Mouse (Mus musculus): ENCODE measurements around the gene Arid1a.
A peak's percentile ranks its signal among the peaks of the same experiment; 100 is the strongest.

Gene Arid1a

GRCm38 (mm10) chr4:133730122-133730521 lies 26.4 kb downstream of the Arid1a start:
- no peak for DNase-seq (ENCODE audit: low spot score)

- DNase-seq (ENCODE audit: low spot score) = peak; percentile 92
Measured at GRCm38 (mm10) chr4:133729541-133730093, 27.0 kb downstream of the Arid1a start.

GRCm38 (mm10) chr4:133729007-133729406 lies 27.6 kb downstream of the Arid1a start:
- DNase-seq (ENCODE audit: low spot score) = no peak

GRCm38 (mm10) chr4:133728256-133728655 lies 28.3 kb downstream of the Arid1a start:
- DNase-seq (ENCODE audit: low spot score) = no peak

- DNase-seq (ENCODE audit: low spot score) = no peak
Measured at GRCm38 (mm10) chr4:133725706-133726105, 30.9 kb downstream of the Arid1a start.

GRCm38 (mm10) chr4:133719791-133720190 lies 36.8 kb downstream of the Arid1a start:
- no peak for DNase-seq (ENCODE audit: low spot score)

- no peak for DNase-seq (ENCODE audit: low spot score)
Measured at GRCm38 (mm10) chr4:133712755-133713154, 43.8 kb downstream of the Arid1a start.

GRCm38 (mm10) chr4:133711307-133712076 lies 45.1 kb downstream of the Arid1a start:
- DNase-seq (ENCODE audit: low spot score) = no peak

- peak; percentile 45 for DNase-seq (ENCODE audit: low spot score)
Measured at GRCm38 (mm10) chr4:133709395-133709794, 47.2 kb downstream of the Arid1a start.

- DNase-seq (ENCODE audit: low spot score) = no peak
Measured at GRCm38 (mm10) chr4:133707464-133707863, 49.1 kb downstream of the Arid1a start.

GRCm38 (mm10) chr4:133706956-133707355 lies 49.6 kb downstream of the Arid1a start:
- no peak for DNase-seq (ENCODE audit: low spot score)

- DNase-seq (ENCODE audit: low spot score) = no peak
Measured at GRCm38 (mm10) chr4:133705062-133705461, 51.5 kb downstream of the Arid1a start.

GRCm38 (mm10) chr4:133700905-133701368 lies 55.6 kb downstream of the Arid1a start:
- DNase-seq (ENCODE audit: low spot score) = no peak

GRCm38 (mm10) chr4:133695363-133695762 lies 61.2 kb downstream of the Arid1a start:
- no peak for DNase-seq (ENCODE audit: low spot score)

GRCm38 (mm10) chr4:133690252-133690651 lies 66.3 kb downstream of the Arid1a start:
- no peak for DNase-seq (ENCODE audit: low spot score)

- no peak for DNase-seq (ENCODE audit: low spot score)
Measured at GRCm38 (mm10) chr4:133688417-133689067, 68.0 kb downstream of the Arid1a start.

GRCm38 (mm10) chr4:133687126-133687525 lies 69.4 kb downstream of the Arid1a start:
- DNase-seq (ENCODE audit: low spot score) = no peak

- no peak for DNase-seq (ENCODE audit: low spot score)
Measured at GRCm38 (mm10) chr4:133686512-133686911, 70.1 kb downstream of the Arid1a start.

- DNase-seq (ENCODE audit: low spot score) = no peak
Measured at GRCm38 (mm10) chr4:133680206-133680786, 76.3 kb downstream of the Arid1a start.

- DNase-seq (ENCODE audit: low spot score) = no peak
Measured at GRCm38 (mm10) chr4:133679629-133680028, 76.9 kb downstream of the Arid1a start.

- DNase-seq (ENCODE audit: low spot score) = no peak
Measured at GRCm38 (mm10) chr4:133677266-133677665, 79.3 kb downstream of the Arid1a start.

GRCm38 (mm10) chr4:133676189-133676588 lies 80.4 kb downstream of the Arid1a start:
- DNase-seq (ENCODE audit: low spot score) = no peak

GRCm38 (mm10) chr4:133675594-133676016 lies 81.0 kb downstream of the Arid1a start:
- peak; percentile 89 for DNase-seq (ENCODE audit: low spot score)
